Mouse (Mus musculus): ENCODE results near the gene Foxn2. TPM values are rescaled to one million over a fixed set of nuclear protein-coding genes. Genes with fewer than 3 reads are reported as not detected.
"Not testable (repeated sequence)": the region's sequence is repeated elsewhere in the genome, so short reads cannot be mapped to it uniquely, and the experiment has no call there.

Foxn2 gene
- 10 to 100 TPM; 11.6 to 15.9 (median 14.5) TPM for total RNA-seq (2022)

DNA sequence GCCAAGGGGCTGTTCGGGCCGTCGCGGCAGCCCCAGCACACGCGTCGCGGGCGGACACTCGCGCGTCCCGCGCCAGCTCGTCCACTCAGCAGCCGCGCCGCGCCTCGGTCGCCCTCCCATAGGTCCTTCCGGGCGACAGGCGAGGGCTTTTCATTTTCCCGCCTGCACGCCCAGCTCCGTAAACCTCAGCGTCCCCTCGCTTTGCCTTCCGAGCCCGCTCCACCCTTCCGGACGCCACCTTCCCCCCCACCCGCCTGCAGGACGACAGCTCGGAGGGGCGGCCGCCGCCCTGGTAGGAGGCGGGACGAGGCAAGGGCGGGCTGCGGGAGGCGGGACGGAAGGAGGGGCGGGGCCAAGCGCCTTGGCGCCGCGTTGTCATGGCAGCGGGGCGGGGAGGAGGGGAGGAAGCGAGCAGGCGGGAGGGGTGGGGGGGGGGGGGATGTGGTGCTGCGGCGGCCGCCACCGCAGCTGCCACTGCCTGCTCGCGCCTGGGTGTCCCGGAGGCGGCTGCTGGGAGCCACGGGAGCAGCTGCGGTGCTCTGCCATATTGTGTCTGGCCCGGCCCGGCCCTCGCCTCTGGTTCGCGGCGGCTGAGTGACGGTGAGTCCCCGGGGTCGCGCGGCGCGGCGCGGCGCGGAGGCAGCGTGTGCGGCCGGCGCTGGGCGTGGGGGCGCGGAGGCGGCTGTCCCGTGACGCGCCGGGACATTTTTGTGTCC is at the start of gene Foxn2:
Gene Foxn2 (plus strand): TSS at position 427 of the 716 bp plus-strand sequence.
- peak; percentile 81 to 90 for DNase-seq (ENCODE audit: low spot score in 2 of 2)

DNA sequence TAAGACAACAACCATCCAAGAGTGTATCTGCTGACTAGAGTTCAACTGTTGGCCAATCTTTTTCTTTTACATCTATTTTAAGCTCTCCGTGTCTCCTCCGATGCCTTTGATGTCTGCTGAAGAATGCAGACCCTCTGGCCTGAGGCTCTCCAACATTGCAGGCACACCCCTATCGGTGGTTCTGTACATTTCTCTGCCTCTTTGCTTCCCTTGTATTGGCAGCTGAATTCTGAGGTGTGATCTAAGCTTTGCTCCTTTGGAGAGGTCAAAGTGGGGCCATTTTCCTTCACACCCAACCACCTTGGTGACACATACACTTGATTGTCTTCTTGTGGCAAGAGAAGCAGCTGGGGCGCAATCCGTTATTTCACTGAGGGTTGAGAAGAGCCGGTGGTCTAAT is 43.0 kb upstream of the Foxn2 start:
- DNase-seq (ENCODE audit: low spot score in 2 of 2): no peak

DNA sequence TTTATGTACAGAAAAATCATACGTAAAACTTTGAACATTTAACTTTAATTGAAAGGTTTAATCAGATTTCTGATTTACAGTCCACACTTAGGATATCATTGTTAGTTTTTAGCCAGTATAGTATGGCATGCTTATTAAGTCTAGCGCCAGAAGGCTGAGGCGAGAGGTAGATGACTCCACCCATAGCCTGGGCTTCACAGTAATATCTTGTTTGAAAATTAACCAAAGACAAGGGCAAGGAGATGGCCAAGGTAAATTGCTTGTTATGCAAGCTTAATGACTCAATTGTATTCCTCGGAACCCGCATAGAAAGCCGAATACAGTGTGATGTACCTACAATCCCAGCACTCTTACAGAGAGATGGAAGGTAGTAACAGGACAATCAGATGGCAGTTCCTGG is 42.4 kb upstream of the Foxn2 start:
- no peak for DNase-seq (ENCODE audit: low spot score in 2 of 2)

DNA sequence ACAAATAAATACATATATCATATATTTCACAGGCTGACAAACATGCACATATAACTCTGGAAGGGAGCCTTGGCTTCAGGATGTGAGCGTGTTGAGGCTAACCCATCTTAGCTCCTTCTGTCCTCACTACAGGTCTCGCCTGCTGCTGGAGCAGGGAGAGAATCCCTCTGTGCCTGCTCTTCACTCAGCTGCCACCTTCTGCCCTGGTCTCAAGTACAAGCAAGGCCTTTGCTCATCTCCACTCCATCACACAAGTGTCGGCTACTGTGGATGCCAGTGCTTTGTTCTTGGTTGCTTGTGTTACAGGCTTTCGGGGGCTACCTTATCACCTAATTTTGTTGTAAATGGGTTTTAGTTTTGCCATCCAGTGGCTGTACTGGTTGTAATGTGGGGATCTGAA is 41.7 kb upstream of the Foxn2 start:
- no peak for DNase-seq (ENCODE audit: low spot score in 2 of 2)

DNA sequence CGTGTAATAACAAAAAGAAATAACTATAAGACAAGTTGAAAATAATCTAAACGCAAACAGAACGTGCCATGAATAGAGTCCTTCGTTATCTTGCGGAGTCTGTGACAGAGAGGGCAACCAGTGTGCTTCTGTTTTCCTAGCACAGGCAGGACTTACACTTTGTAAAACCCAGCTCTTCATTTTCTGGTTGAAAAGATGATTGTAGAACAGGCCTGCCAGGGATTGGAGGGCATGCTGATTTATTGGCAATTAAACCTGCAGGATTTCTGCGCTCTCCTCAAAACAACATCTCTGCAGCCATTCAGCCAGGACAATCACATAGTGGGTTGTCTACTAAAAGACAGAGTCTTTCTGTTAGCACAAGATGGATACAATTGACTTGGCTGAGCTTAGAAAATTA is 40.4 kb upstream of the Foxn2 start:
- no peak for DNase-seq (ENCODE audit: low spot score in 2 of 2)

DNA sequence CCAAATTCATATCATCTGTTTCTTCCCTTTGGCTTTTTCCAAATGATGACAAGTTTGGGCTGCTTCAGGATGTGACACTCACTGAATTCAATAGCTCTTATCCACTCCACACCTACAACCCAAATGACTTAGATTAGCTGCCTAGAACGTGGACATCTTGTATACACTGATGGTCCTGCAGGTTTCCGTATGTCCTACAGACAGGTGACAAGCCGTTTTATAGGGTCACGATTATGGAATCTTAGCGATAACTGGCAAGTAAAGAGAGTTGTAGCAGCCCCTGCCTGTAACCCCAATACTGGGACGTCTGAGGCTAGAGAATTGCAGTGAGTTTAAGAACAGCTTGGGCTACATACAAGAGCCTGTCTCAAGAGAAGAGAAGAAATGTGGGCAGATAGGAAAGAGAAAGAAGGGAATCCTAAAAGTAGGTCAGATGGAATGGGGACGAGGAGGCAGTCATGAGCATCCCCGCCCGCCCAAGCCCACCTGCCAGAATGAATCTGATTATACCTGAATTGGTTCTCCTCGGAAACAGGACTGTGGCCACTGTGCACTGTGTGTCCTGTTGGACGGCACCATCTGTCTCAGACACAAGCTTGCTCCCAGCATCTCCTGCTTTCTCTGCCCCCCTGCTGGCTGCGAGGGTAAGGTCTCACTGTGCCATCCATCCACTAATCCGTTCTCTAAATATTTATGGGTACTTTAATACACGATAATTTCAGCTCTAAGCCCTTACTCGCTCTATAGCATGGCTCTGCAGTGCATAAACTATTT is 39.6 kb upstream of the Foxn2 start:
- no peak for DNase-seq (ENCODE audit: low spot score in 2 of 2)

DNA sequence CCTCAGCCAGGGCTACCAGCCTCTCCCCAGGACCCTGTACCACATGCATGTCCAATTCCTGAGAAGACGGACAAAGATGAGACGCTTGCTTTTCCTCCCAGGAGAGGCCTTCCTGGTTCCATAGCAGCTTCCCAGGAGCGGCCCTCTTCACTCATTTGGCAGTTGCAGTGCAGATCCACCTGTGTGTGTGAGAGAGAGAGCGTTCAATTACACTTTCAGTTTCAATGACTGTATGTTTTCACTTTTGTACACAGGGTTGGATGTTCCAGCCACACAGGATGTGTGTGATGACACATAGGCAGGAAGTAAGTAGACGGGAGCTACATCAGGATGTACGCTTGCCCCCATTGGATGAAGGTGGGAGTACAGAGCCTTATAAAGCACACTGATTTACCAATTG is 37.2 kb upstream of the Foxn2 start:
- no peak for DNase-seq (ENCODE audit: low spot score in 2 of 2)

DNA sequence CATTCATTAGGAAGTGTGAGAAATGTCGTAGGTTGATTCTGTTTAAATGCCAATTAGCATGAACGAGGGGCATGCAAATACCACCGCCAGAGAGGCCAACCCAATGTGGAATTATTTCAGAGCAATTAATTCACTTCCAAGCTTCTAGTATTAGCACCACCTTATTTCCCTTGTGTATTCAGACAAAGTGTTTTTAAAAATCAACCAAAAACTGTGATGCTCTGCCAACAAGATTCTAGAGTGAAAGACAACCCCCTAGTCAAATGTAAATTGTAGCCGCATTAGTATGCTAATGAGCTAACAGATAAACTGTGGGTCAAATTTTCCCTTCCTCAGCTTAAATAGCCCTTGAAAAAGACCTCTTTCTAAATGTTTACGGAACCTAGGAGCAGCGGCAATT is 36.0 kb upstream of the Foxn2 start:
- DNase-seq (ENCODE audit: low spot score in 2 of 2): no peak

DNA sequence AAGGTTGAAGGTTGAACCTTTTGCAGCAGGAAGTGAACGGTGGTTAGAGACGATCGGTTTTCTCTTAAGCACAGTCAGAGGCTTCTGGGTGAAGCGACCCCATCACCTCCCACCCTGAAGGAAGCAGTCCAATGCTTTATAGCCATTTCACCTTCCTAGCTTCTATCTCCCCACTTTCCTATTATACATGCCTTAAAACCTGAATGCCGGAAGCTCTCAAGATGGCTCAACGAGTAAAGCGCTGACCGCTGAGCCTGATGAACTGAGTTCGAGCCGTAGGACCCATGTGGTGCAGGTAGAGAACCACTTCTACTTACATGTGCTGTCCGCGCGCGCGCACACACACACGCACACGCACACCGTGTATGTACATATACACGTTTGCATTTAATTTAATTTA is 35.4 kb upstream of the Foxn2 start:
- DNase-seq (ENCODE audit: low spot score in 2 of 2): no peak

DNA sequence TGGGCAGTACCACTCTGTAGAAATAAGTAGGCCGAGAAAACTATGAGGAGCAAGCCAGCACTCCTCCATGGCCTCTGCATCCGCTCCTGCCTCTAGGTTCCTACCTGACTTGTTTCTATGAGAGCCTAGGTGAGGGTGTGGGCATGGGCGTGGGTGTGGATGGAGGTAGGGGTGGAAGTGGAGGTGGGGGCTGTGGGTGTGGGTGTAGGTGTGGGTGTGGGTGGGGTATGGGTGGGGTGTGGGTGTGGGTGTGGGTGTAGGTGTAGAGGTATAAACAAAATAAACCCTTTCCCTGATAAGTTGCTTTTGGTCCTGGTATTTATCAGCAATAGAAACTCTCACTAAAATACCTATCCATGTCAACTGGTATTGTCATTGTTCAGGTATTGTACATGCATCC is 30.8 kb upstream of the Foxn2 start:
- no peak for DNase-seq (ENCODE audit: low spot score in 2 of 2)

DNA sequence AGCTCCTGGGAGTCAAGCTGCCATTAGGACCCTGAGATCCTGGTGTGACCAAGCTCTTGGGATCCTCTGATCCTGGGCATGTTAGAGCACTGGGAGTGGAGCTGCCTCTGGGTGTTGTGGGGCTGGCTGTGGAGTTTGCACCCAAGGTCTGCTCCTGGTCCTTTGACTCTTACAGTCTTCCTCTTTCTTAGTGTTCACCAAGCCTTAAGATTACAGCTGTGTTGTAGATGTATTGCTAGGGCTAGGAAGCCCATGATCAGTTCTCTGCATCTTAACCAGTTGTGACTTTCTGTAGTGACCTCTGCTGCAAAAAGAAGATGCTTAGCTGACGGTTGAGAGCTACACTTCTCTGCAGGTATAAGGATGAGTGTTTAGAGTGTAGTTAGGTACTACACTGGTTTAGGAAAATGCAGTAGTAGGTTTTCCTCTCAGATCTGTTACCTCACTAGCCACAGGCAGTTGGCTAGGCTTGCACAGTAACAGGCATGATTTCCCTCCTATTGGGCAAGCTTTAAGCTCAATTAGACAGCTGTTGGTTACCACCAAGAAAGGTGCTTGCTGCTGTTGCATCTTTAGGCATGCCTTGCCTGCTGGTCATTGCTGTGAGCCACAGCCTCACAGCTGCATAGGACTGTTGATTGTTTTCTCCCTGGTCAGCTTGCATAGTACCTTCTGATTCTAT is 27.2 kb upstream of the Foxn2 start:
- DNase-seq (ENCODE audit: low spot score in 2 of 2): no peak

DNA sequence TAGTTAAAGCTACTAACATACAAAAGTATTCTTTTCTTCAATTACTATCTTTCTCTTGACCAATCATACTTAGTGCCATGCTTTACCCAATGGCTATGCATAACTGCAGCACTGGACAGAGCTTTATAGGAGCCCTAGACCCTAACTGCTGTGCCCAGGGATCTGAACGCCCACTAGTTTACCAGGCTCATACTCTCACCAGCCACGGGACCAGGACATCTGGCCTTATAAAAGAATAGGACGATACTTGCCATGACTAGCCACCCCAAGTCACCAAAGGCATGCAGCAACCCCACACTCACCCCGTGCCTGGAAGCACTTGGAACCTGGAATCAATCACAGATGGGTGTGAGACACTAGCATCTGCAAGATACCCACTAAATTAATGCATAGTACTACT is 20.1 kb upstream of the Foxn2 start:
- DNase-seq (ENCODE audit: low spot score in 2 of 2): no peak

DNA sequence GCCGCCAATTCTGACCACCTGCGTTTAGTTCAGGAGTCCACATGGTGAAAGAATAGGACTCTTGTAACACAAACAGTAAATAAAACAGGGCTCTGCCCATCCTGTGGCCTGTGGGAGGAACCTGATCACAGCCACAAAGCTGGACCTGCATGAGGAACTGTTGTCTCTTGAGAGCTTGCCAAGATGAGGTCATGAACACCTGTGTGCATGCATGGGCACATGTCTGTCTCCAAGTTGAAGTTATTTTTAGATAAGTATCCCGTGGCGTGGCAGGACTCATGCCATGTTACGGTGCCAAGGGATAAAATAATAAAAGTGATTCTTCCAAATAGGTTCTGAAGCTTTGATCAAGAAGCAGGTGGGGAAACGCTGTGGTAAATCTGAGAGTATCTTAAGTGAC is 19.3 kb upstream of the Foxn2 start:
- DNase-seq (ENCODE audit: low spot score in 2 of 2): peak; percentile 3 to 9

DNA sequence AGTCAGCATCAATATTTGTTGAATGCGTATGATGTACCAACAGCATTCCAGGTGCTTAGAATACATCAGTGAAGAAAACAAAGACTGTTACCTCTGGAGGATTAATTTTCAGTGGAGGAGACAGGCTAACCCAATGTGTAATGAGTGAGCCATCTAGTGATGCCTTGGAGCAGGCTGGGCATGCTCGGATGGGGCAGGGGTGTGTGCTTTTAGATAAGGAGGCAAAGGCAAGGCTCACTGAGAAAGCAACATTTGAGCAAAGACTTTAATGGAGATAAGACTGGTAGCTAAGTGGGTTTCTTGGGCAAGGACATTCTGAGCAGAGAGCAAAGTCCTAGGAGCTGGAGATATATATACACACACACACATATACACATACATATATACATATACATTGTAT is 9.8 kb upstream of the Foxn2 start:
- DNase-seq (ENCODE audit: low spot score in 2 of 2): no peak

DNA sequence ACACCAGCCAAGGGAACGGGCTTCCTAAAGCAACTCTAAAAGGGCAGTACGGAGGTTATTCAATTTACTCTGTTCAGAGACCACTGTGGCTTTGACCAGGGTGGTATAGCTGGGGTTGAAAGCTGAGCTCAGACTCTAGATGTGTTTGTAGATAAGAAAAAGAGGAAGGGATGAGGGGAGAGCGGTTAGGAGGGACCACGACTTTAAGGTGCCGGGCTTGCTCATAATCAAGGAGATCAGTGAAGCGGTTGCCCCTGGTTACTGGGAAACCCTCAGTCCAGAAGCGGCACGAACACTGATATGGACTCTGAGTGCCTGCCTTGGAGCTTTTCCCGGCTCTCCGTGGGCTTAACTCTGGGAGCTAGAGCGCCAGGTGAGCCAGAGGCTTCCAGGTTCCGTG is 9.0 kb upstream of the Foxn2 start:
- DNase-seq (ENCODE audit: low spot score in 2 of 2): no peak

DNA sequence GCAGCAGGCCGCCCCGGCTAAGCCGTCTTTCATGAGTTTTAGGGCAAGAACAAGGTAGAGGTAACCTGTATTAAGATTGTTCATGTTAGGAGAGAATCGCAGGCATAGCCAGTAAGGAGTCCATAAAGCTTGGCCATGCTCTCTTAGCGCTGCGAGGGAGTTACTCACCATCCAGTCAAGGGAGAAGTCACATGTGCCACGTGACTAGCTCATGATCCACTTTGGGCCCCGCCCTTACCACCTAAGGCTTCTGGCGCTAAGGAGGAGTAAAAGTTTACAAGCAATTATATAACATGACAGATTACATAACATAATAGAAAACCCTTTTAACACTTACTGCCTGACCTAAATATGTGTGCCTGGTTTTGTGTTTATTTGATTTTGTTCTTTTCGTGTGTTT is 8.5 kb upstream of the Foxn2 start:
- DNase-seq (ENCODE audit: low spot score in 2 of 2): no peak

DNA sequence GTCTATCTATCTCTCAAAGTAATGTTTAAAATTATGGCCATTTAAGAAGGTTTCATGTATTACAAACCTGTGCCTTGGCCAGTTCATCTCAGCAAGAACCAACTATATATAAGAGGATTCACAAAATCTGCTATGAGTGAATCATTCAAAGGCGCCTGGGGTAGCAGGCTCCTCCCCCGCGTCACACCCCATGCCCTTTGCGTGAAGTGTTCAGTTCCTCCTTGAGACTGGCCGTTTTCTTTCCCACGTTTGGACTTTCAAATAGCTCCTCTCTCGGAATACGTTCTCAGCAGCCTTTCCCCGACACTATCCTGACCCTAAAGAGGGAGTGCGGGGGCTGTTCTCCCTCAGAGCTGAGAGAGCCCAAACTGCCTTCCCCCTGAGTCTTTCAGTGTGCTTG is 5.2 kb upstream of the Foxn2 start:
- DNase-seq (ENCODE audit: low spot score in 2 of 2): no peak

DNA sequence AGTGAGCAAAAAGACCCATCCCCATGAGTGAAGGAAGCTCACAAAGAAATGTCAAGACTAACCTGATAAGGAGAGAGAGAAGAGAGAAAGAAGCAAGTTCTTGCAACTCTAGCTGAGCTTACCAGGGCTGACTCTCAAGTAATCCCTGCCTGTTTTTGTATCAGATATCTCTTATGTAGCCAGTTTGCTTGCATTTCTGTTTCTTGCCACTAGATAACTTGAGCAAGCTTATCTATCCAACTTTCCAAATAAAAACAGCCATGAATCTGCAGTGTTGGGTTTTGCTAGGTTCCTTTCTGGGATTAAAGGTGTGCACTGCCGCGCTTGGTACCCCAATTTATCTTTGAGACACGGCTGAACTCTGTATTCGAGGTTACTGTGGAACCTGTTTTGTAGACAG is 4.2 kb upstream of the Foxn2 start:
- DNase-seq (ENCODE audit: low spot score in 2 of 2): no peak

DNA sequence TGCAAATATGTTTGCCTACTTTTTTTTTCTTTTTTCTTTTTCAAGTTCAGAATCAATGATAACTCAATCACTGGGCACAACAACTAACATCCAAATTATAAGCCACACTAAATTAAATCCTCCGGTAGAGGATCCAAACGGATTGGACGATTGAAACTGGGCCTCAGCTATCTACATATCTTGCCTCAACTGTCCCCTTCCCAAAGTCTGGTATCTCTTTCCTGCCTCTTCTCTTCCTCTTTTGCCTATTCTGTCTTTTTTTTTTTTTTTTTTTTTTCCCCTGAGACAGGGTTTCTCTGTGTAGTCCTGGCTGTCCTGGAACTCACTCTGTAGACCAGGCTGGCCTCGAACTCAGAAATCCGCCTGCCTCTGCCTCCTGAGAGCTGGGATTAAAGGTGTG is 3.8 kb upstream of the Foxn2 start:
- DNase-seq (ENCODE audit: low spot score in 2 of 2): not testable (repeated sequence)

DNA sequence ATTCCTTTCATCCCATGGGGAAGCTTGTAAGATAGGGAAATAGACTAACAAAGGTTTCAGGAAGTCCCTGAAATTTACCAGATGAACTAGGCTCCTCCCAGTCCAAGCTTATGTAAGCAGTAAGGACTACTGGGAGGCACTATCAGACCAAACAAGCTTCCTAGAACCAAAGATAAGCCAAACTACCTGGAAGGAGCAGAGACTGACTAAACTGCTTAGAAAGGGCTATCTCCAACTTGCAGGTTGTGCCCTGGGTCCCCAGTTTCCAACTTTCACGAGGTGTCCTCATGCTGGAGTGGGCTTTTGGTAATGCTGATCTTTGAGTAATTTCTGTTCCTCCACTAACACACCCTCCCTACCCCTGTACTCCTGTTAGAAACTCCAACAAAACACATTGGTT is 3.1 kb upstream of the Foxn2 start:
- DNase-seq (ENCODE audit: low spot score in 2 of 2): no peak

DNA sequence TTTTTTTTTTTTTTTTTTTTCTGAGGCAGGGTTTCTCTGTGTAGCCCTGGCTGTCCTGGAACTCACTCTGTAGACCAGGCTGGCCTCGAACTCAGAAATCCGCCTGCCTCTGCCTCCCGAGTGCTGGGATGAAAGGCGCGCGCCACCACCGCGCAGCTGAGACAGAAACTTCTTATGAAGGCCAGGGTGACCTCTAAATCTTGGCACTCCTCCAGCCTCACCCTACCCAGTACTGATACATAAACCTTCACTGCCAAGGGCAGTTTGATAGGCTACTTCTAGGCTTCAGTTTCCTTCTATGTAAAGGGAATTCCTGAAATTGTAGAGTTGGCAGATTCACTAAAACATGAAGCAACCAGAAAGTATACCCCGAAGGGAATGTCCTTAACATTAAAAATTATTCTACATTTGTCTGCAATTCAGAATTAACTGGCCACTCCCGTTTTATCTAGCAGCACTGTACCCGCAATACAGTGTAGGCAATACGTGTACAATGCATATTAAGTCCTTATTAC is 918 bp upstream of the Foxn2 start:
- no peak for DNase-seq (ENCODE audit: low spot score in 2 of 2)

DNA sequence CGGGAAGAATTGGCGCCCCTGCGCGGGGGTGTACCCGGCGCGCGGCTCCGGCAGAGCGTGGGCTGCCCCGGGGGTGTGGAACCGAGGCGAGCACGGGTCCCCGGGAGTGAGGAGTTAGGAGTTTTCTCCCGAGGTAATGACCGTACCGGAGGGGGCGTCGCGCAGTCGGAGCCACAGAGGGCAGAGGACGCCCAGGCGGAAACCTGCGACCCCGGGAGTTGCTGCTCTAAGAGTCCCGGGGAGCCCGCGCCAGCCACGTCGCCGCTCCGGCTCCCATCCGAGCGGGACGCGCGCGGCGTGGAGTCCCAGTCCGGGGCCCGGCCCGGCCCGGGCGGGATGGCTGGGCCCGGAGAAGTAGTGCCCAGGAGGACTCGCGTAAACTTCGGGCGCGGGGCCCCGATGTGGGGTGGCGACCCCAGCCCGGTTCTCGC is 505 bp downstream of the Foxn2 start:
- DNase-seq (ENCODE audit: low spot score in 2 of 2): no peak

All from gastrocnemius, adult 8-10 months (tissue).